Mouse (Mus musculus): ENCODE results near the gene Krt9. TPM values are rescaled to one million over a fixed set of nuclear protein-coding genes. Genes with fewer than 3 reads are reported as not detected.

The Krt9 gene
- polyA plus RNA-seq, 1 experiment from 2014 or later, result not detected

DNA sequence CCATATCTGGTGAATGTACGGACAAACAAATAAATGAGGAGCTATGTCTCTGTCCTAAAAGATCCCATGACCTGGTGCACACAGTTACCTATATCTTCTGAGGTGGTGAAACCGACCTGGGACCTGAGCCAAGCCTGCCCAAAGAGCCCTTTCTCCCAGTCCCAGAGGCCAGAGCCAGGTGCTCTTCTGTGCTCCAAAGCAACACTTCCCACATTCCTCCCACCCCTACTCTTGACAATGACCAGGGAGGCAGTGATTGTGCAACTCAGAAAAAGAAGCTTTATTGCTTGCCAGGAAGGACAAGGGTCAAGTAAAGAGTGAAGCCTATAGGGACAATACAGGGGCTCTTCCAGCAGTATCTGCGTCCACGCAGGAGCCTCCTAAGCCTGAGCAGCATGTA, 9.9 kb upstream of the Krt9 start:
- H3K9me3 ChIP-seq (ENCODE audit: control insufficient read depth), result no peaks in the 10 kb centered on the region
- H3K4me2 ChIP-seq (replicated peaks; ENCODE audit: low read depth), result no peak overlapping the region
- no peak overlapping the region for H3K4me3 ChIP-seq (ENCODE audit: low read depth, low read length)
- H3K36me3 ChIP-seq (ENCODE audit: control insufficient read depth, insufficient read depth), result no peaks in the 10 kb centered on the region
- TF ChIP-seq CTCF (IDR thresholded peaks at IDR 0.05; ENCODE audit: low read depth), result no peak
- H3K27me3 ChIP-seq (replicated peaks; ENCODE audit: control insufficient read depth, insufficient read depth, low read length), result no peaks in the 10 kb centered on the region
- no peak for ATAC-seq
- 63% methylated on average over 4 of the region's 4 CpGs for WGBS
- no peaks in the 10 kb centered on the region for H3K4me1 ChIP-seq (replicated peaks; ENCODE audit: control insufficient read depth, insufficient read depth, low read length)
- no peak overlapping the region for H3K27ac ChIP-seq (ENCODE audit: low read depth, low read length)
- no peak overlapping the region for H3K9ac ChIP-seq (ENCODE audit: low read depth, low read length)

DNA sequence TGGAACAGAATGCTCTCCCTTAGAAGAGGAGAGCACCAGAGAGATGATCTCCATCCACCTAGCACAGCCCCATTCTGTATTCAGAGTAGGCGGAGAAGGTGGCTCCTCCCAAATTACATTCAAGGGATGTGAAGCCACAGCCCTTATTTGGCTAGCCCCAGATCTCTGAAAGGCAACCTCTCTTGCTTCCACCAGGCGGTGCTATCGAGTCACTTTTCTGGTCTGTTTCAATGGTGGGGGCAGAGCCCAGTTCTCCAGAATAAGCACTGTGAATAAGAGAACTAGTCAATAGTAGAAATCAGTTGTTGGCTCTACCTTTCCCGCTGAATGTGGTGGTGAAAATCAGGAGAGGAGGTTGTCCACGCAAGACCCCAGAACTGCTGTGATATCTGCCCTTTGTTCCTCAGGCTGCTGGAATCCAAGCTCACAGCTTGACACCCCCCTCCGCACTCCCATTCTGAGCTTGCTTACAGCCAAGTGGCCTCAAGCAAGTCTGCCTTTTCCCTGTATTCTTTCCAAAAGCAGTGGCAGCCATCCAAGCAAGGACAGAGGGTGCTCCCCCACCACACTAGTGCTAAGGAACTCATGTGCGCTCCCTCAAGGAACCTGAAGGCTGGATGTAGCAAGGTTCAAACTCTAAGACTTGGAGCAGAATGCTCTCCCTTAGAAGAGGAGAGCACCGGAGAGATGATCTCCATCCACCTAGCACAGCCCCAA, 7.2 kb upstream of the Krt9 start:
- WGBS, result 47% methylated on average over 8 of the region's 8 CpGs
- no peak overlapping the region for H3K4me2 ChIP-seq (replicated peaks; ENCODE audit: low read depth)
- no peaks in the 10 kb centered on the region for H3K4me1 ChIP-seq (replicated peaks; ENCODE audit: control insufficient read depth, insufficient read depth, low read length)
- H3K9me3 ChIP-seq (ENCODE audit: control insufficient read depth), result no peaks in the 10 kb centered on the region
- no peaks in the 10 kb centered on the region for H3K27me3 ChIP-seq (replicated peaks; ENCODE audit: control insufficient read depth, insufficient read depth, low read length)
- H3K27ac ChIP-seq (ENCODE audit: low read depth, low read length), result no peak overlapping the region
- TF ChIP-seq CTCF (IDR thresholded peaks at IDR 0.05; ENCODE audit: low read depth), result peak; percentile 73
- ATAC-seq, result no peak
- H3K9ac ChIP-seq (ENCODE audit: low read depth, low read length), result no peak overlapping the region
- no peak overlapping the region for H3K4me3 ChIP-seq (ENCODE audit: low read depth, low read length)
- no peaks in the 10 kb centered on the region for H3K36me3 ChIP-seq (ENCODE audit: control insufficient read depth, insufficient read depth)

DNA sequence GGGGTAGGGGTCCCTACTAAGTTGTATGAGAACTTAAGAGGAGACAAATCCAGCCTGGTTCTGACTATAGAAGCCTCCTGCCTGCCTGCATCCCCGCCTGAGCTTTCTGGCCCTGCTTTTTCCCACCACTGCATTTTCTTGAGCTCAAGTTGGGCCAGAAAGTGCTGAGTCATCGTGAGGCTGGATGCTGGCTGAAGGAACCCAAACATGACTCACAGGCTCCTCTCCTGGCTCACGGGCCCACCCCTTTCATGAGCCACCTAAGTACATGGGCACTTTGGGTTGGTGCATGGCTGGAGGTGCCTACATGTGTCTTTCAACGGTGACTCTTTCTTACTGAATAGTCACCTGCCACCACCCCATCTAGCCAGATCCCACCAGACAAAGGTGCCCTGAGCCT, 5.6 kb upstream of the Krt9 start:
- no peak overlapping the region for H3K9ac ChIP-seq (ENCODE audit: low read depth, low read length)
- 65% methylated on average over 4 of the region's 4 CpGs for WGBS

GRCm38 (mm10) chr11:100191820-100192219, 1.2 kb downstream of the Krt9 start:
- Histone ChIP-seq H3K27me3 (replicated peaks; ENCODE audit: control insufficient read depth, insufficient read depth, low read length) (no peaks in the 10 kb centered on the region), H3K36me3 (ENCODE audit: control insufficient read depth, insufficient read depth) (no peaks in the 10 kb centered on the region), H3K9me3 (ENCODE audit: control insufficient read depth) (no peaks in the 10 kb centered on the region), H3K27ac (ENCODE audit: low read depth, low read length) (no peak overlapping the region), H3K4me3 (ENCODE audit: low read depth, low read length) (no peak overlapping the region), H3K9ac (ENCODE audit: low read depth, low read length) (no peak overlapping the region), H3K4me1 (replicated peaks; ENCODE audit: control insufficient read depth, insufficient read depth, low read length) (no peaks in the 10 kb centered on the region), H3K4me2 (replicated peaks; ENCODE audit: low read depth) (no peak overlapping the region)
- 90% methylated on average over 3 of the region's 3 CpGs for WGBS
- no peak for ATAC-seq
- TF ChIP-seq CTCF (IDR thresholded peaks at IDR 0.05; ENCODE audit: low read depth), result no peak

More for the DNA sequence above, 5.6 kb upstream of the Krt9 start:
- Histone ChIP-seq H3K4me2 (replicated peaks; ENCODE audit: low read depth) (no peak overlapping the region), H3K27ac (ENCODE audit: low read depth, low read length) (no peak overlapping the region), H3K4me3 (ENCODE audit: low read depth, low read length) (no peak overlapping the region), H3K4me1 (replicated peaks; ENCODE audit: control insufficient read depth, insufficient read depth, low read length) (no peaks in the 10 kb centered on the region), H3K9me3 (ENCODE audit: control insufficient read depth) (no peaks in the 10 kb centered on the region), H3K27me3 (replicated peaks; ENCODE audit: control insufficient read depth, insufficient read depth, low read length) (no peaks in the 10 kb centered on the region), H3K36me3 (ENCODE audit: control insufficient read depth, insufficient read depth) (no peaks in the 10 kb centered on the region)
- ATAC-seq, result no peak
- TF ChIP-seq CTCF (IDR thresholded peaks at IDR 0.05; ENCODE audit: low read depth), result no peak

DNA sequence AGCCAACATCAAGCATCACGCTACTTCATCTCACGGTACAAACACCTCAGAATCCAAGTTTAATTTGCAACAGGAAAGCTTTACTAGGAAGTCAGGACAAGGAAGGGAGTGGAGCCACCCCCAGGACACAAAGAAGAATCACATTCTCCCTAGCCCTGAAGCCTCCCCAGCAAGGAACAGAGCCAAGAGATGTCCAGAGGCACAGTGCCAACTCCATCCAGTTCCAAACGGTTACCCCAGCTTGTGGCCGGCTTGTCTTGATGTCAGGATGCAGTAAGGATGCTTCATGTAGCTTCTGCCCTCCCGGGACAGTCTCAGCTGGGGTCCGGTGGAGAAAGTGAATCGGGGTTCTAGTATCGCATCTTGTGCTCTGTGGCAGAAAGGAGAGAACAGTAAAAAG, 6.3 kb downstream of the Krt9 start:
- no peak overlapping the region for H3K4me3 ChIP-seq (ENCODE audit: low read depth, low read length)
- H3K4me2 ChIP-seq (replicated peaks; ENCODE audit: low read depth), result no peak overlapping the region
- no peak for ATAC-seq
- no peaks in the 10 kb centered on the region for H3K4me1 ChIP-seq (replicated peaks; ENCODE audit: control insufficient read depth, insufficient read depth, low read length)
- no peaks in the 10 kb centered on the region for H3K27me3 ChIP-seq (replicated peaks; ENCODE audit: control insufficient read depth, insufficient read depth, low read length)
- no peak for TF ChIP-seq CTCF (IDR thresholded peaks at IDR 0.05; ENCODE audit: low read depth)
- WGBS, result 86% methylated on average over 8 of the region's 8 CpGs
- no peaks in the 10 kb centered on the region for H3K36me3 ChIP-seq (ENCODE audit: control insufficient read depth, insufficient read depth)
- no peak overlapping the region for H3K9ac ChIP-seq (ENCODE audit: low read depth, low read length)
- H3K27ac ChIP-seq (ENCODE audit: low read depth, low read length), result no peak overlapping the region
- H3K9me3 ChIP-seq (ENCODE audit: control insufficient read depth), result no peaks in the 10 kb centered on the region

GRCm38 (mm10) chr11:100181725-100182124, 11.3 kb downstream of the Krt9 start:
- no peak overlapping the region for H3K9ac ChIP-seq (ENCODE audit: low read depth, low read length)
- no peak for ATAC-seq
- no peaks in the 10 kb centered on the region for H3K9me3 ChIP-seq (ENCODE audit: control insufficient read depth)
- H3K27ac ChIP-seq (ENCODE audit: low read depth, low read length), result no peak overlapping the region
- TF ChIP-seq CTCF (IDR thresholded peaks at IDR 0.05; ENCODE audit: low read depth), result no peak
- H3K4me3 ChIP-seq (ENCODE audit: low read depth, low read length), result no peak overlapping the region
- H3K36me3 ChIP-seq (ENCODE audit: control insufficient read depth, insufficient read depth), result no peaks in the 10 kb centered on the region
- H3K4me1 ChIP-seq (replicated peaks; ENCODE audit: control insufficient read depth, insufficient read depth, low read length), result no peaks in the 10 kb centered on the region
- WGBS, result 70% methylated on average over 7 of the region's 7 CpGs
- H3K4me2 ChIP-seq (replicated peaks; ENCODE audit: low read depth), result no peak overlapping the region
- H3K27me3 ChIP-seq (replicated peaks; ENCODE audit: control insufficient read depth, insufficient read depth, low read length), result no peaks in the 10 kb centered on the region

Measured in intestine, postnatal 0 days (tissue).